Mouse (Mus musculus) embryonic facial prominence, embryonic 10.5 days (tissue): ENCODE results near the gene Grm8. TPM values are rescaled to one million over a fixed set of nuclear protein-coding genes. Genes with fewer than 3 reads are reported as not detected.

Experiments
- DNase-seq: peaks from one replicate; pipeline ENCODE4 v3.0.0-alpha.2; 2017; ENCODE audit warnings: low spot score
- H3K27ac ChIP-seq: fragments of 300-500 bp; sonication (generic); replicated peaks from 2 replicates; pipeline ENCODE4 v1.5.1; 2016; ENCODE audit warnings: mild to moderate bottlenecking
- H3K27me3 ChIP-seq: fragments of 300-500 bp; sonication (generic); replicated peaks from 2 replicates; pipeline ENCODE4 v1.6.1; 2016; ENCODE audit warnings: low read depth, mild to moderate bottlenecking; ENCODE audit not compliant: poor library complexity, severe bottlenecking
- H3K36me3 ChIP-seq: fragments of 300-500 bp; sonication (generic); replicated peaks from 2 replicates; pipeline ENCODE4 v1.6.1; 2016; ENCODE audit warnings: mild to moderate bottlenecking, moderate library complexity
- H3K4me1 ChIP-seq: fragments of 300-500 bp; sonication (generic); 2 replicates; pipeline ENCODE4 v1.6.1; 2016
- H3K4me3 ChIP-seq: fragments of 300-500 bp; sonication (generic); 2 replicates; pipeline ENCODE4 v1.5.1; 2016; ENCODE audit warnings: mild to moderate bottlenecking, moderate library complexity
- H3K9me3 ChIP-seq: fragments of 300-500 bp; sonication (generic); 2 replicates; pipeline ENCODE4 v1.6.1; 2016; ENCODE audit warnings: mild to moderate bottlenecking
- WGBS: fragments of 180-500 bp; shearing (Covaris S2); methylation state at CpG from one replicate; pipeline ENCODE4 v1.1.7; 2016; 5-methylcytosine and 5-hydroxymethylcytosine counted together
- polyA plus RNA-seq: library from polyadenylated mRNA; unstranded; fragments of >200 nt; fragmentation: Nextera tagmentation; extraction: Ambion mirVana; gene quantifications from 2 replicates; pipeline ENCODE4 v1.2.1, GENCODE M21; 2016

Grm8 gene
- polyA plus RNA-seq, 1 experiment from 2014 or later, result 1.2 TPM

DNA sequence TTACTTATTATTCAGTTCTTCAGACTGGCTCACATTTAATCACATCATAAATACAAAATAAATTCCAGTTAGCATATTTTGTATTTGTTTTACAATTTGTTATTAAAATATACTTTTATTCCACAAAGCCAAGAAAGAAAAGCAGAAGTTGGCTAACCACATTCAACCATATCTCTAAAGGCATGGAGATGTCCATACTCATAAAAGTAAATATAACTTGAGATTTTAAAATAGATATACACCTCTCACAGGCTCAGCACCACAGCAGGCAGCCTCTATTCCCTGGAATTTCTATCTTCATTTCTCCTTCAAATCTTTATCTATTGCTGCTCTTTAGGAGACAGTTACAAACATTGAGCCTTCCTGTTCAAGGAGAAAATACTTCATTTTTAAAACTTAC lies 774.5 kb downstream of the Grm8 start:
- no peaks in the 10 kb centered on the region for H3K36me3 ChIP-seq
- no peak for DNase-seq
- no peaks in the 10 kb centered on the region for H3K9me3 ChIP-seq
- H3K4me3 ChIP-seq, result no peak overlapping the region
- no peaks in the 10 kb centered on the region for H3K27me3 ChIP-seq
- H3K4me1 ChIP-seq, result no peaks in the 10 kb centered on the region
- no peak overlapping the region for H3K27ac ChIP-seq

DNA sequence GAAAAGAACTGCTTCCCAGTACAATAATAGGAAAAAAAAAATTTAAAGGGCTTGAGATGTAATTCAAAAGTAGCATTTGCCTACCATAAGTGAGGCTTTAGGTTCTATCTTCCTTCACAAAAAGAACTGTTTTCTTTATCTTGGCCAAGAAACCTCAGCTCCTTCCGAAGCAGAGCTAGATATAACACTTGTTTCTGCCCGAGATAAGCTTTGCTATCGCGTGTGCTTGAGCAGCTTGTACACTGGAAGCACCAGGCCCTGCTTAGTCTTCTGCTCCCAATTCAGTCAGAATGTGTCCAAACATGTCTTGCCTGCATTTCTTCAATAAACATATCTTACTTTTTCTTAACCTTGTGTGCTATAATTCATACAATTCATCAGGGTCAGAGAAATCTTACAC lies 783.8 kb downstream of the Grm8 start:
- Histone ChIP-seq H3K27ac (no peak overlapping the region), H3K4me3 (no peak overlapping the region), H3K27me3 (no peaks in the 10 kb centered on the region), H3K36me3 (no peaks in the 10 kb centered on the region), H3K4me1 (no peaks in the 10 kb centered on the region), H3K9me3 (no peaks in the 10 kb centered on the region)
- DNase-seq, result no peak
- 88% methylated on average over 4 of the region's 4 CpGs for WGBS

DNA sequence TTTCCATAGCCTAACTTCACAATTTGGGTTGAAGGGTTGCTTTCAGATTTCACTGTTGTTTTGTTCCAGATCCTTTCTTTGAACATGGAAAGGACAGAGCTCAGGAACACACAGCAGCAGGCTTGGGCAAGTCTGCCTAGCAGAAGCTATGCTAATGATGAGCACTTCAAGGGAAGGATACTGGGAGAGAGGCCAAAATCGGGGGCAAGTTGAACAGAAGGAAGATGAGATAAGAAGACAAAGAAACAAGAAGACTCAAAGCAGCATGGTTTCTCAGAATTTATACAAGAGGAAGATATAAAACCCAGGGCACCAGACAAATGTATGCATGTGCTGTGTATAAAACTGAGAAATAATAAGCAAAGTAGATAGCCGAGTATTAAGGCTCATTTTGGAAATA lies 786.7 kb downstream of the Grm8 start:
- no peak for DNase-seq
- Histone ChIP-seq H3K4me3 (no peak overlapping the region), H3K36me3 (no peaks in the 10 kb centered on the region), H3K9me3 (no peaks in the 10 kb centered on the region), H3K4me1 (no peaks in the 10 kb centered on the region), H3K27me3 (no peaks in the 10 kb centered on the region), H3K27ac (no peak overlapping the region)
- WGBS, result 79% methylated on average over 2 of the region's 2 CpGs

DNA sequence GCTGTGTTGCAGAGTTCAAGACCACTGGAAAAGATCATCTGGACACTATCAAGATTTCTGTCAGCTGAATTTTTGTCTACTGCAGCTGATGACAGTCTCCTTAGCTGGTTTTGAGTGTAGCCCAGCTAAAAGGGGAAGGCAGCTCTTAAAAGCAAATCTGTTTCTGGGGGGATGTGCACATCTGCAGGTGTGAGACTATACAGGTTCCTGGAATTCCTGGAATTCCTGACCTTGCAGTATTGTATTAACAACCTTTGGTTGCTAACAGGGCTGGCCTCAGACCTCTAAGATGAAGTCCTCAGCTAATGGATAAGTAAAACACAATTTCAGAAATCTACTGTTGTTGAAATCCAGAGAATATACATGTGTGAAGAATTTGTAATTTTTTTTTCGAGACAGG lies 788.7 kb downstream of the Grm8 start:
- H3K36me3 ChIP-seq, result no peaks in the 10 kb centered on the region
- WGBS, result 81% methylated on average over 1 of the region's 1 CpGs
- H3K27me3 ChIP-seq, result no peaks in the 10 kb centered on the region
- DNase-seq, result no peak
- no peak overlapping the region for H3K4me3 ChIP-seq
- H3K9me3 ChIP-seq, result no peaks in the 10 kb centered on the region
- no peak overlapping the region for H3K27ac ChIP-seq
- no peaks in the 10 kb centered on the region for H3K4me1 ChIP-seq

DNA sequence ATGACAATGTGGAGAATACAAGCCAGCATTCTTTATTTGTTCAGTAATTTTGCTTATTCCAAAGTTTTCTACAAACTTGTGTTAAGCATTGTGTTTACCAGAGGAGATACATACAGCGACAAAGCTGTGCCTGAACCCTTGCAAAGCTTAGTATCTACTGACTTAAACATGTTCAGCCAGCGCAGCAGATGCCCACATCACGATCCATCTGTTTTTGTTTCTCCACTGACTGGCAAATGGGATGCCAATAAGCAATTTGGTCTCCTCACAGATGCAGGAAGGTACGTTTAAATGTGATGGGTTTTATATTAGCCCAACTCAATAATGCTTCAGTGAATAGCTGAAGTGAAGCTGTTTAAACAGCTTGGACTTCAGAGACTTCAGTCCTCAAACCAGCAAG lies 794.8 kb downstream of the Grm8 start:
- no peaks in the 10 kb centered on the region for H3K36me3 ChIP-seq
- H3K27me3 ChIP-seq, result no peaks in the 10 kb centered on the region
- no peak overlapping the region for H3K4me3 ChIP-seq
- no peaks in the 10 kb centered on the region for H3K4me1 ChIP-seq
- H3K27ac ChIP-seq, result no peak overlapping the region
- no peaks in the 10 kb centered on the region for H3K9me3 ChIP-seq
- WGBS, result 87% methylated on average over 4 of the region's 4 CpGs
- no peak for DNase-seq

DNA sequence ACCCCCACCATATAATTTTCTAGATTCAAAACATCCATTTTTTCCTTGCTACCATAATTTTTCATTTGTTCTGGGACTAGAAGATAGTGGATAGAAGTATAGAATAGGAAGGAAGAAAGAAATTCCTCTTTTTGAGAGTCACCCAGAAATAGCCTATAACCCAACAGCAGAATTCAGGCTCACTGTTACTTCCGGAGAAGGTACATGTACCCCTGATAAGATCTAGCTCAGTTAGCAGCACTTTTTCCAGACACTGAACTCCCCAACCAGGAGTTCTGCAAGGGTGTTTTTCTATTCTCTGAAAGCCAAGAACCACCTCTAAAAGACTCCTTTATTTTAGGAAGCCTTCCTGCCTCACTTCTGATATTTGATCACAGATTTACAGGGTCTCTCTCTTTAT lies 816.4 kb downstream of the Grm8 start:
- Histone ChIP-seq H3K4me1 (no peaks in the 10 kb centered on the region), H3K4me3 (no peak overlapping the region), H3K27me3 (no peaks in the 10 kb centered on the region), H3K36me3 (no peaks in the 10 kb centered on the region), H3K27ac (no peak overlapping the region), H3K9me3 (no peaks in the 10 kb centered on the region)
- DNase-seq, result no peak
- 80% methylated on average over 1 of the region's 1 CpGs for WGBS

DNA sequence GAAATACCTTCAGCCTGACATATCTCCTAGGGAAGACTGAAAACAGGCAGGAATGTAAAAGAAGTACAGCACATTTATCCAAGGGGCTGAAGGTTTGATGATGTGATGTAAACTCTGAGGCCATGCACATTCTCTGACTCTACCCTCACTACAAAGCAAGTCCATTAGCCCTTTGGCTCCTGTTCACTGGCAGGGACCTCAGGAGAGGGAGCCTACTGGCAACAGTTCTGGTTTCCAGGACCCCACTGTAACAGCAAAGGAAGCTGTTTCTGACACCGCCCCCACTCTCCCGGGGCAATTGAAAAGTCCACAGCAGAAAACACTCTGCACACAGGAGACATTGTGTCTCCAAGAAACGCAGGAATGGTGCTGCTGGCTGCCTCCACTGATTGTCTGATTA lies 817.6 kb downstream of the Grm8 start:
- no peaks in the 10 kb centered on the region for H3K36me3 ChIP-seq
- no peaks in the 10 kb centered on the region for H3K9me3 ChIP-seq
- H3K4me1 ChIP-seq, result no peaks in the 10 kb centered on the region
- DNase-seq, result no peak
- H3K27ac ChIP-seq, result no peak overlapping the region
- H3K4me3 ChIP-seq, result no peak overlapping the region
- WGBS, result 73% methylated on average over 3 of the region's 3 CpGs
- no peaks in the 10 kb centered on the region for H3K27me3 ChIP-seq

DNA sequence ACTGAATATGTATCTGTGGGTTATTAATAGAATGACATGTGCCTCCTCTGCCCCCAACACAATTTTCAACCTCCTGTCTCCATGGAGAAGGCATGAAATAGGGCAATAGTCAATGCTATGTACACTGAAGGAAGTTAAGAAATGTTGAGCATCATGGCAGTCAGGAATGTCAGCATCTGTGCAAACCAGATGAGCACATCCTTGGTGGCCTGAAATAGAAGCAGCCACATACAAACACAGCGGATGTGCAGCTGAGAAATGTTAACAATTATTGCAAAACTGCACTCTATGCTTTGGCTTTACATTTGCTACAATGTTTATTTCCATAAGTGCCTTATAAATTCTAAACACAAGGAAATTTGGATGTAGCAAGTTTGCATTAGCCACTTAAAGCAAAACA lies 819.0 kb downstream of the Grm8 start:
- H3K4me1 ChIP-seq, result no peaks in the 10 kb centered on the region
- H3K4me3 ChIP-seq, result no peak overlapping the region
- H3K27ac ChIP-seq, result no peak overlapping the region
- H3K36me3 ChIP-seq, result no peaks in the 10 kb centered on the region
- no peak for DNase-seq
- WGBS, result 91% methylated on average over 1 of the region's 1 CpGs
- no peaks in the 10 kb centered on the region for H3K9me3 ChIP-seq
- H3K27me3 ChIP-seq, result no peaks in the 10 kb centered on the region

DNA sequence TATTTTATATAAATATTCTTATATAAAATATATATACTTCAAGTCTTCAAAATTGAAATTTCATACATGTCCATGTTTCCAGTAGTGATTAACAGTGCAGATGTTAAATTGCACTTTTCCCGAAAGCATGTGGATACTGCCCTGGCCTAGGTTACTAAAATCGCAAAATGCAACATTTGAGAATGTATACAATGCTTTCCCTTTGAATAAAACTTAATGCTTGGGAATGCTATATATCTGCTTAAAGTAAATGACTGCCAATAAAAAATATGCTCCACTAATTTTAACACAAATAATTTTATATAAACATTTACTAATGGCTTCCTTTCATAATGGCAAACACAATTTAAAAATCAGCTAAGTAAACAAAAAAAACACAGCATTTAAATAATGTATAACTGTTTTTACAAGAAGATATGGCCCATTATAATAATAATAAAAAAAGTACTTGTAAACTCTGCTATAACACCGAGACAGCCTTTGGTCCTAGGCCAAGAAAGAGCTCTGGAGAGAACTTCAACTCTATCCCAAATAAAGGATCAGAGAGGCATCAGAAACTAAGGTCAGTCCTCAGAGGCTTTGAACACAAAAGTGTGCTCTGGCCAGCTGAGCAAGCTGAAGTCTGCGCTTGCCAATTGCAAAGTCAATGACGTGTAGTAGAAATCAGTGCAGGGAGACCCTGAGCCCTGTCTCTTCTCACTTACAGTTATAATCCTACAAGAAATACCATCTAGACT lies 820.5 kb downstream of the Grm8 start:
- Histone ChIP-seq H3K27me3 (no peaks in the 10 kb centered on the region), H3K4me3 (no peak overlapping the region), H3K36me3 (no peaks in the 10 kb centered on the region), H3K9me3 (no peaks in the 10 kb centered on the region), H3K4me1 (no peaks in the 10 kb centered on the region), H3K27ac (no peak overlapping the region)
- DNase-seq, result no peak
- 89% methylated on average over 5 of the region's 5 CpGs for WGBS

DNA sequence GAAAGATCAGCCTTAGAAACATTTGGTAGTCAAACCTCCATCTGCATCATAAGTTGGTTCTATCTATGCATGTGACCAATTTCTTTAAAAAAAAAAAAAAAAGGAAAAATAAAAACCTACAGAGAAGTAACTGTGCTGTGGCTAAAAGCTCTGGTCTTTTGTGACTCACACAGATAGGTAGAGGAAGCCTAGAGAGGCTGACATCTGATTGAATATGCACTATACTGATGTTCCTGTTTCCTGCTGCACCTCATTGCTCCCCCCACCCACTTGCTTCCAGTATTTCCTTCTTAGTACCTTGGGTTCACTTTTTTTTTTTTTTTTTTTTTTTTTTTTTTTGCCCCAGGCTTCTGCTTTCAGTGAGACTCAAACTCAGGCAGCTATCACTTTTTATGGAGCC lies 824.6 kb downstream of the Grm8 start:
- Histone ChIP-seq H3K27me3 (no peaks in the 10 kb centered on the region), H3K9me3 (no peaks in the 10 kb centered on the region), H3K36me3 (no peaks in the 10 kb centered on the region), H3K27ac (no peak overlapping the region), H3K4me3 (no peak overlapping the region), H3K4me1 (no peaks in the 10 kb centered on the region)
- no peak for DNase-seq

DNA sequence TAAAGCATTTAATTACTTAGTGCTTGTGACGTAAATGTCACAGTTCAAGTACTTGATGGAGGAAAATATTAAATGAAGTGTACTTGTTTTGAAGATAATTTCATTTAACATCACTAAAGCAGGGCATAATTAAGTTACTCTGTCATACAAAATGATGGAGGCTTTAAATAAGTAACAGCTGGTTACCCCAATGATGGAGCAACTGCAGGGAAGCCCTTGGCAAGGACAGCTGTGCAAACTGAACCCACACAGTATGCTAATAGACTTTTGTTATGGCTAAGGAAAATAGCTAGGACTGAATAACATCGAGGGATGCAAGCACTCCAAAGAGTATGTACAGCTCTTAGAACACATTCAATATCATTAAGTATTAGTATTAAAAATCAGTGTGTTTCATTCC lies 829.6 kb downstream of the Grm8 start:
- 63% methylated on average over 2 of the region's 2 CpGs for WGBS
- no peak overlapping the region for H3K27ac ChIP-seq
- no peaks in the 10 kb centered on the region for H3K36me3 ChIP-seq
- no peak overlapping the region for H3K4me3 ChIP-seq
- no peak for DNase-seq
- H3K4me1 ChIP-seq, result no peaks in the 10 kb centered on the region
- no peaks in the 10 kb centered on the region for H3K9me3 ChIP-seq
- no peaks in the 10 kb centered on the region for H3K27me3 ChIP-seq

DNA sequence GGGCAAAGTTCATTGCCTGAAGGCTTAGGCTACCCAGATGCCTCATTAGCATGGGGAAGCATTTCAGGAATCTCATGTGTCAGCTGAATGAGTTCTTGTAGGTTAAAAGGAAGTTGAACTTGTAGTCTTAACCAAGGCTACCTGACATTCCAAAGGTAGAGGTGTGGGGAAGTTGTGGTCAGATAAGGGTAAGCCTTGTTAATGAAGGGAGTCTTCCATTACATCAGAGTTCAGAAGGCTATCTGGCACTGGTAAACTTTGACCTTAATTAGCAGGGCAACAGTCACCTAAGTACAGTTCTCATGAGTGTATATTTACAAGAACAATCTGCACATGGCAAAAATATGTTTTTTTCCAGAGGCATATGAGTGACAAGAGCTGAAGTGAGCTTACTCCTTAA lies 870.0 kb downstream of the Grm8 start:
- H3K27ac ChIP-seq, result no peak overlapping the region
- no peaks in the 10 kb centered on the region for H3K27me3 ChIP-seq

DNA sequence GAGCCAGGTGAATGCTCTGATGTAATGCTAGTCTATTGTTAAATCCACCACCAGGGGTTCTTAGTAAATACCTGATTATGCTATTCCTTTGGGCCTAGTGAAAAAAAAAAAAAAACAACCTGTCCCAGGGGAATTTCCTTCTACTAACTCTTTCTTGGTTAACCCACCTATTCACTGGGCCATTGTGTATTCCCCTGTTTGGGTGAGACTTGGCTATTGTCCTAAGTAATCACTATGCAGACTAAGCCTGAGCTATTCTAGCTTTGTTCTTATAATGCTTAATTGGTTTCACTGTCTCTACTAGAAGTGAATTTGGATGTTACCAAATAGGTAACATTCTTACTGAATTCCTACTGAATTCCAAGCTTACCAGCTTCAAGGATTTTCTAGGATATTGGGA lies 872.4 kb downstream of the Grm8 start:
- Histone ChIP-seq H3K36me3 (no peaks in the 10 kb centered on the region), H3K9me3 (no peaks in the 10 kb centered on the region), H3K27ac (no peak overlapping the region), H3K27me3 (no peaks in the 10 kb centered on the region), H3K4me3 (no peak overlapping the region), H3K4me1 (no peaks in the 10 kb centered on the region)
- DNase-seq, result no peak

More for the DNA sequence above, 870.0 kb downstream of the Grm8 start:
- no peaks in the 10 kb centered on the region for H3K9me3 ChIP-seq
- H3K4me3 ChIP-seq, result no peak overlapping the region
- DNase-seq, result no peak
- no peaks in the 10 kb centered on the region for H3K36me3 ChIP-seq
- no peaks in the 10 kb centered on the region for H3K4me1 ChIP-seq

DNA sequence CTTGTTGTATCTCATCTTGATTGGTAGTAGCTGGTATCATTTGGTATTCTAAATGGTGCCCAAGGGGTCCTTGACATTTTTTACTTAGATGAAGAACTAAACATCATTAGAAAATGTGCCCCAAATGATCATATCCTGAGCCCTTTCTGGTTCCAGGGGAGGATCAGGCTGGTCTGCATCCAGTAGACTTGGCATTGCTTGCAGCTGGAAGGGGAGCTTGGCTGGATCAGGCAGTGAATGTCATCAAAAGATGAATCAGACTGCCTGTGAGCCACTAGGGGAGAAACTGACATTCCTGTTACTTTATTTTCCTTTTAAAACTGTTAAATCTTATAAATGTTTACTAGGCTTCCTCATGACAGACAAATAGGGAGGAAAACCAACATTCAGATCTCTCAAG lies 894.6 kb downstream of the Grm8 start:
- Histone ChIP-seq H3K4me1 (no peaks in the 10 kb centered on the region), H3K4me3 (no peak overlapping the region), H3K27me3 (no peaks in the 10 kb centered on the region), H3K27ac (no peak overlapping the region), H3K36me3 (no peaks in the 10 kb centered on the region), H3K9me3 (no peaks in the 10 kb centered on the region)
- DNase-seq, result no peak
